Mouse (Mus musculus): ENCODE data around the gene Isyna1. TPM values are rescaled to one million over a fixed set of nuclear protein-coding genes. Genes with fewer than 3 reads are reported as not detected.
A peak's percentile ranks its signal among the peaks of the same experiment; 100 is the strongest.

Isyna1 gene
- total and polyA plus RNA-seq, 3 experiments, result 84.1 to 189 TPM; not detected in 1

DNA sequence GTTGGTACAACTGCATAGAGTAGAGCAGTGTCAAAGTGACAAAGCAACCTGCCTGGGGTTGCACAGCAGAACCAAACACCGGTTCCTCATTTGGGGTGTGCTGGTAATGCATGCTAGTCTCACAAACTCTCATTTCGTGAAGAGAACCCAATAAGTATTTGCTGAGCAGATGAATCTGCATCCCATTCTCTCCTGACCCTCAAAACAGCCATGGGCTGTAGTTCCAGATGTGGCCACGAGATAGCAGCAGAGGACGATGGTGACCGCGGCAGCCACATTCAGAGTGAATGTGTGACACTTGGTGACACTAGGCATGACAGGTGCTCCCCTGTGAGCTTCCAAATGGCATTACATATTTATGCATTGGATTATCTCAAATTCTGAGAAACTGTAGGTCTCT lies 17.7 kb downstream of the Isyna1 start (continued):
- TF ChIP-seq NRF1 (IDR thresholded peaks at IDR 0.05; ENCODE audit: insufficient read depth, low read depth, low read length, poor library complexity, severe bottlenecking) (peak; percentile 33; the same call in 1 of the 2 replicates), KAT2A (conservative IDR thresholded peaks at IDR 0.05; ENCODE audit: low read depth, low read length) (no peak), CTCF (IDR thresholded peaks at IDR 0.05 in 2 of 3, conservative IDR thresholded peaks at IDR 0.05 in 1 of 3; ENCODE audit: control insufficient read depth in 1 of 3, insufficient read depth in 1 of 3, low read depth in 2 of 3, low read length in 3 of 3, poor library complexity in 1 of 3, severe bottlenecking in 1 of 3) (peak; percentile 93 to 99 (median 98)), MAX (IDR thresholded peaks at IDR 0.05; ENCODE audit: low read length) (peak; percentile 78), MYB (IDR thresholded peaks at IDR 0.05; ENCODE audit: low read depth, low read length) (no peak), POLR2AphosphoS2 (IDR thresholded peaks at IDR 0.05; ENCODE audit: low read length) (no peak), GABPA (IDR thresholded peaks at IDR 0.05; ENCODE audit: low read depth, low read length) (no peak), MEF2A (IDR thresholded peaks at IDR 0.05; ENCODE audit: extremely low read depth, insufficient replicate concordance, low read depth, low read length, poor library complexity, severe bottlenecking) (no peak), MAFK (IDR thresholded peaks at IDR 0.05; ENCODE audit: borderline replicate concordance, low read depth, low read length) (peak; percentile 62), EP300 (IDR thresholded peaks at IDR 0.05; ENCODE audit: low read depth in 1 of 2, low read length in 2 of 2) (0 out of 4 replicates have a peak, but pooled peaks of 1 of the 2 experiments have one; percentile 17), JUND (IDR thresholded peaks at IDR 0.05; ENCODE audit: low read depth, low read length) (no peak; the same call in 1 of the 2 replicates)

DNA sequence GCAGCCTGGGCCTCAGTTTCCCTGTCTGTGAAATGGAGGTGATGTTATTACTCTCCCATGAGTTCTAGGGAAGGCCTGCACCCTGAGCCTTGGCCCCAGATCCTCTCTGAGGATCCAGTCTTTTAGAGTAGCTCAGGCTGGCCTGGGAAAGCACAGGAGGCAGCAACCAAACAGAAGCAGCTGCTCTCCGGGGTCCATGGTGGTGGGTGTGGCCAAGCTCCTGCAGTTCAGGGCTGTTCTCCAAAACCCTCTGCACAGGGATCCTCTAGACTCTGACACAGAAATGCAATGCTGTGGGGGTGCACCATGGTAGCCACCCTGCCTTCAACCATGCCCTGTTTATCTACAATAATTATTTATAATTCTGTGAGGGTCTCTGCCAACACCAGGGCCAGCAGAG lies 19.6 kb downstream of the Isyna1 start:
- H3K27me3 ChIP-seq (ENCODE audit: control insufficient read depth in 1 of 2, insufficient read depth in 2 of 2, low read length in 2 of 2), result no peaks in the 10 kb centered on the region
- no peak overlapping the region for H3K9ac ChIP-seq (ENCODE audit: control insufficient read depth, low read depth, low read length, poor library complexity, severe bottlenecking)
- H3K36me3 ChIP-seq (ENCODE audit: control insufficient read depth in 1 of 2, insufficient read depth in 2 of 2, low read length in 2 of 2), result peaks cover 0 to 15% of the 10 kb centered on the region in 2 experiments; a peak in 2 of 4 replicates
- H3K27ac ChIP-seq (ENCODE audit: control insufficient read depth, low read depth, low read length), result no peak overlapping the region
- H3K4me1 ChIP-seq (ENCODE audit: control insufficient read depth in 1 of 2, insufficient read depth in 2 of 2, low read length in 2 of 2), result peaks cover 2 to 32% of the 10 kb centered on the region in 2 experiments
- no peaks in the 10 kb centered on the region for H3K9me3 ChIP-seq (replicated peaks; ENCODE audit: insufficient read depth, low read length)
- no peak overlapping the region for H3K4me3 ChIP-seq (ENCODE audit: control insufficient read depth in 1 of 2, insufficient read depth in 1 of 2, low read depth in 2 of 2, low read length in 2 of 2)
- DNase-seq (ENCODE audit: low read depth, low spot score), result no peak
- TF ChIP-seq ZNF384 (IDR thresholded peaks at IDR 0.05; ENCODE audit: low read depth, low read length) (no peak), TCF12 (IDR thresholded peaks at IDR 0.05; ENCODE audit: low read depth, low read length) (no peak), POLR2AphosphoS5 (IDR thresholded peaks at IDR 0.05; ENCODE audit: borderline replicate concordance, low read depth, low read length) (no peak), MAFK (IDR thresholded peaks at IDR 0.05; ENCODE audit: borderline replicate concordance, low read depth, low read length) (no peak), ETS1 (IDR thresholded peaks at IDR 0.05; ENCODE audit: low read depth, low read length) (no peak), TAL1 (IDR thresholded peaks at IDR 0.05; ENCODE audit: low read length) (no peak), EP300 (IDR thresholded peaks at IDR 0.05; ENCODE audit: low read depth in 1 of 2, low read length in 2 of 2) (no peak), MAX (IDR thresholded peaks at IDR 0.05; ENCODE audit: low read length) (no peak), POLR2A (IDR thresholded peaks at IDR 0.05; ENCODE audit: control insufficient read depth in 1 of 2, insufficient read depth in 1 of 2, low read depth in 1 of 2, low read length in 2 of 2, poor library complexity in 1 of 2) (no peak)
- H3K79me2 ChIP-seq (ENCODE audit: control insufficient read depth, insufficient read depth, low read length, poor library complexity), result peaks cover 5% of the 10 kb centered on the region; the same call in 1 of the 2 replicates

DNA sequence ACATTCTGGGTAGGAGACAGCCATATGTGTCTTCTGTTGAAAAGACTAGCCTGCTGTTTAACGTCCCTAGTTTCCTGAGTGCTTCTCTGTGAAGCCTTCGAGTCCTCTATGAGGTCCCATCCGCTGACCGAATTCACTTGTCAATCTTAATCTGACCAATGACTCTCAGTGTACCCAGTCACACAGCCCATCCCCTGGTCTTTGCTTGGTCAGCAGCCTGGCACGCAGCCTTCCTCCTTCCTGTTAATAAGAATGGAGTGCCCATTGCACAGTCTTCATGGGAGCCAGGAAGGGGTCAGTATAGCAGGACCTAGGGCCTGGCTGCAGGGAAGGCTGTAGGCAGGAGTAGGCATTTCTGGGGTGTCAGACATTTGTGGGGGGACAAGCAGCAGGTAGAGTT lies 20.3 kb downstream of the Isyna1 start:
- Histone ChIP-seq H3K4me1 (ENCODE audit: control insufficient read depth in 1 of 2, insufficient read depth in 2 of 2, low read length in 2 of 2) (peaks cover 2 to 29% of the 10 kb centered on the region in 2 experiments), H3K27me3 (ENCODE audit: control insufficient read depth in 1 of 2, insufficient read depth in 2 of 2, low read length in 2 of 2) (no peaks in the 10 kb centered on the region), H3K4me3 (ENCODE audit: control insufficient read depth in 1 of 2, insufficient read depth in 1 of 2, low read depth in 2 of 2, low read length in 2 of 2) (no peak overlapping the region), H3K79me2 (ENCODE audit: control insufficient read depth, insufficient read depth, low read length, poor library complexity) (peaks cover 5% of the 10 kb centered on the region; the same call in 1 of the 2 replicates), H3K27ac (ENCODE audit: control insufficient read depth, low read depth, low read length) (no peak overlapping the region), H3K9me3 (replicated peaks; ENCODE audit: insufficient read depth, low read length) (no peaks in the 10 kb centered on the region), H3K9ac (ENCODE audit: control insufficient read depth, low read depth, low read length, poor library complexity, severe bottlenecking) (no peak overlapping the region), H3K36me3 (ENCODE audit: control insufficient read depth in 1 of 2, insufficient read depth in 2 of 2, low read length in 2 of 2) (peaks cover 0 to 15% of the 10 kb centered on the region in 2 experiments; a peak in 2 of 4 replicates)
- DNase-seq (ENCODE audit: low read depth, low spot score), result no peak
- TF ChIP-seq MAZ (IDR thresholded peaks at IDR 0.05; ENCODE audit: low read depth, low read length) (no peak), POLR2AphosphoS5 (IDR thresholded peaks at IDR 0.05; ENCODE audit: borderline replicate concordance, low read depth, low read length) (no peak), MEF2A (IDR thresholded peaks at IDR 0.05; ENCODE audit: extremely low read depth, insufficient replicate concordance, low read depth, low read length, poor library complexity, severe bottlenecking) (no peak), E2F4 (IDR thresholded peaks at IDR 0.05; ENCODE audit: borderline replicate concordance, low read depth, low read length) (no peak), CHD2 (IDR thresholded peaks at IDR 0.05; ENCODE audit: low read length) (no peak), SIN3A (IDR thresholded peaks at IDR 0.05; ENCODE audit: low read length) (no peak), EP300 (IDR thresholded peaks at IDR 0.05; ENCODE audit: low read depth in 1 of 2, low read length in 2 of 2) (no peak), ETS1 (IDR thresholded peaks at IDR 0.05; ENCODE audit: low read depth, low read length) (no peak), TBP (IDR thresholded peaks at IDR 0.05; ENCODE audit: low read depth, low read length) (no peak)

All from MEL (cell line).